Mouse (Mus musculus): Measurements from ENCODE around the gene Kdm5b. TPM values are rescaled to one million over a fixed set of nuclear protein-coding genes. Genes with fewer than 3 reads are reported as not detected.
"Not testable (repeated sequence)": the region's sequence is repeated elsewhere in the genome, so short reads cannot be mapped to it uniquely, and the experiment has no call there.

The Kdm5b gene
- polyA plus RNA-seq, 1 experiment from 2014 or later: 80.8 TPM

- no peaks in the 10 kb centered on the region for H3K9me3 ChIP-seq
- H3K9ac ChIP-seq: no peak overlapping the region
- H3K36me3 ChIP-seq: no peaks in the 10 kb centered on the region
- H3K4me3 ChIP-seq: no peak overlapping the region
- H3K27ac ChIP-seq: no peak overlapping the region
- peaks cover 13% of the 10 kb centered on the region for H3K4me1 ChIP-seq
- no peaks in the 10 kb centered on the region for H3K27me3 ChIP-seq
- WGBS: 63% methylated on average over 7 of the region's 7 CpGs
- H3K4me2 ChIP-seq: no peak overlapping the region
- no peak for ATAC-seq (ENCODE audit: insufficient number of reproducible peaks, low FRiP score, low TSS enrichment, low read depth)
Measured at GRCm38 (mm10) chr1:134521163-134521562, 38.8 kb upstream of the Kdm5b start.

GRCm38 (mm10) chr1:134522325-134522724 is 37.6 kb upstream of the Kdm5b start:
- Histone ChIP-seq H3K36me3 (no peaks in the 10 kb centered on the region), H3K4me1 (peaks cover 4% of the 10 kb centered on the region; the same call in 1 of the 2 replicates), H3K9ac (no peak overlapping the region), H3K9me3 (no peaks in the 10 kb centered on the region), H3K4me3 (no peak overlapping the region), H3K27ac (0 out of 2 replicates have a peak overlapping the region, but pooled peaks have one; percentile 22), H3K4me2 (no peak overlapping the region), H3K27me3 (no peaks in the 10 kb centered on the region)
- ATAC-seq (ENCODE audit: insufficient number of reproducible peaks, low FRiP score, low TSS enrichment, low read depth): no peak
- WGBS: 36% methylated on average over 2 of the region's 2 CpGs

DNA sequence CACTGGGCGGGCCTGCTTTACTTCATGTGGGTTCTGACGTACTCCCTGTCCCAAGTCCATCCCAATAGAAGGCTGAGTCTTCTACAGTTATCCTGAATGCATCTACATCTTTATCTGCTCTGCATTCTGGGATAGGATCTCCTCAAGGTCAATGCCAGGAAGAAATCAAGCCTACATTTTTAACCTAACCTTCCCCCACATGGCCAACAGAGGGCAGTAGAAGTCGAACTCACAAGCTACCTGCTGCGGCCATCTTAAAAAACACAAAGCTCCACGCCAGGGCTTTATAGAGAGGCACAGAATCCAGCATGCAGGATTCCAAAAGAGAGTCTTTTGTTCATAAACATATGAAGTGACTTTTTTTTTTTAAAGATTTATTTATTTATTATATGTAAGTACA is 35.5 kb upstream of the Kdm5b start:
- H3K4me2 ChIP-seq: no peak overlapping the region
- no peaks in the 10 kb centered on the region for H3K9me3 ChIP-seq
- WGBS: 61% methylated on average over 5 of the region's 5 CpGs
- H3K27ac ChIP-seq: no peak overlapping the region
- H3K36me3 ChIP-seq: no peaks in the 10 kb centered on the region
- no peak overlapping the region for H3K9ac ChIP-seq
- H3K27me3 ChIP-seq: no peaks in the 10 kb centered on the region
- H3K4me1 ChIP-seq: no peaks in the 10 kb centered on the region
- H3K4me3 ChIP-seq: no peak overlapping the region
- no peak for ATAC-seq (ENCODE audit: insufficient number of reproducible peaks, low FRiP score, low TSS enrichment, low read depth)

GRCm38 (mm10) chr1:134525015-134525414 is 35.0 kb upstream of the Kdm5b start:
- WGBS: 85% methylated on average over 1 of the region's 1 CpGs
- no peaks in the 10 kb centered on the region for H3K27me3 ChIP-seq
- no peaks in the 10 kb centered on the region for H3K4me1 ChIP-seq
- no peak overlapping the region for H3K4me3 ChIP-seq
- no peak overlapping the region for H3K4me2 ChIP-seq
- no peaks in the 10 kb centered on the region for H3K9me3 ChIP-seq
- H3K36me3 ChIP-seq: no peaks in the 10 kb centered on the region
- H3K9ac ChIP-seq: no peak overlapping the region
- no peak for ATAC-seq (ENCODE audit: insufficient number of reproducible peaks, low FRiP score, low TSS enrichment, low read depth)
- no peak overlapping the region for H3K27ac ChIP-seq

DNA sequence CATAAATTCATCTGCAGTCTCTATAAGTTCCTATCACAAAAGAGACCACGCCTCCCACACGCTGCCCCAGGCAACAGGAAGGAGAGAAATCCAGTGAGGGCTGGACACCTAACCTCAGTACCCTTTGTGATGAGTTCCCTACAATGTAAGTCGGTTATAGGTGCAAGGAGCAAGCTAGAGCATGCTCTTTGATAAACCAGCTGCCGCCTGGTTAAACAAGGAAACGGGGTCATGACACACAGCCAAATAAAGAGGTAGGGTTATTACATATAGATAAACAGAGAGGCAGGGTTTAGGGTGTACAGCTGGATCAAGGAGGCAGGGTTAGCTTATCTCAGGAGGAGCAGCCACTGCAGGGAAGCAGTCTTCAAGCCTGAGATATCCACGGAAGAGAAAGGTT is 33.2 kb upstream of the Kdm5b start:
- Histone ChIP-seq H3K27ac (no peak overlapping the region), H3K4me3 (no peak overlapping the region), H3K27me3 (no peaks in the 10 kb centered on the region), H3K4me1 (no peaks in the 10 kb centered on the region), H3K9me3 (no peaks in the 10 kb centered on the region), H3K9ac (no peak overlapping the region), H3K4me2 (no peak overlapping the region), H3K36me3 (no peaks in the 10 kb centered on the region)
- 70% methylated on average over 6 of the region's 6 CpGs for WGBS
- no peak for ATAC-seq (ENCODE audit: insufficient number of reproducible peaks, low FRiP score, low TSS enrichment, low read depth)

DNA sequence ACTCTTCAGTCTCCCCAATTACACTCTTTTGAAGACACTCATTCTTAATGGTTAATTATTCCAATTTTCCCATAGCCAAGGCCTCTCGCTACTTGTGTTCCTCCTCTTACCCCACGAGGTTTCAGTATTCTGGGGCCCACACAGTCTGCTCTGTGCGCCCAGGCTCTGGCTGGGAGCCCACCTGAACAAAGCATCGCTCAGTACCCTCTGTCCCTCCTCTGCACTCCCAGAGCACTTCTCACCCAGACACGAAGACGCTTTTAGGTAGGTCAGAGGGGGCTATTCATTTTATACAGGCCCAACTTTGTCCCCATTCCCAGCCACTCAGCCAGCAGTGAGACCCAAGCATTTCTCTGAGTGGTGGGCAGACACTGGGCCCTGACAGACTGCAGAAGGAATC is 29.4 kb upstream of the Kdm5b start:
- ATAC-seq (ENCODE audit: insufficient number of reproducible peaks, low FRiP score, low TSS enrichment, low read depth): no peak
- WGBS: 86% methylated on average over 6 of the region's 6 CpGs
- Histone ChIP-seq H3K36me3 (no peaks in the 10 kb centered on the region), H3K9me3 (no peaks in the 10 kb centered on the region), H3K4me3 (no peak overlapping the region), H3K4me2 (no peak overlapping the region), H3K4me1 (no peaks in the 10 kb centered on the region), H3K27ac (no peak overlapping the region), H3K9ac (no peak overlapping the region), H3K27me3 (no peaks in the 10 kb centered on the region)

DNA sequence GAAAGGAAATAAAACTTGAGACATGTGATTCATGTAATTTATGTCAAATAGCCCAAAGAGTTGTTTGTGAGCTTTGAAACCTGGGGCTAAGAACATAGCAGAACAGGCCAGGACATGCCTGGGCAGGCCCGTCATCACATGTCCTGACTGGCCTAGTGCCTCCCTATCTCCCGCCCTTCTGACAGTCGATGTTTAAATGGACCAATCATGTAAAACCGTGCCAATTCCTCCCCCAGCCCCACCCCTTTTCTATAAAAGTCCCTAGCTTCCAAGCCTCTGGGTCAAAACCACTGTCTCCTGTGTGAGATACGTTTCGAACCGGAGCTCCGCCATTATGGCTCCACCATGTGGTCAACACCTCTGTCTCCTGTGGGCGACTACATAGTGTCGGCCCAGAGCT is 26.3 kb upstream of the Kdm5b start:
- not testable (repeated sequence) for H3K27me3 ChIP-seq; H3K27ac ChIP-seq; H3K4me2 ChIP-seq; H3K9me3 ChIP-seq; H3K36me3 ChIP-seq; ATAC-seq (ENCODE audit: insufficient number of reproducible peaks, low FRiP score, low TSS enrichment, low read depth); H3K4me3 ChIP-seq; H3K4me1 ChIP-seq; H3K9ac ChIP-seq
- 86% methylated on average over 10 of the region's 10 CpGs for WGBS

DNA sequence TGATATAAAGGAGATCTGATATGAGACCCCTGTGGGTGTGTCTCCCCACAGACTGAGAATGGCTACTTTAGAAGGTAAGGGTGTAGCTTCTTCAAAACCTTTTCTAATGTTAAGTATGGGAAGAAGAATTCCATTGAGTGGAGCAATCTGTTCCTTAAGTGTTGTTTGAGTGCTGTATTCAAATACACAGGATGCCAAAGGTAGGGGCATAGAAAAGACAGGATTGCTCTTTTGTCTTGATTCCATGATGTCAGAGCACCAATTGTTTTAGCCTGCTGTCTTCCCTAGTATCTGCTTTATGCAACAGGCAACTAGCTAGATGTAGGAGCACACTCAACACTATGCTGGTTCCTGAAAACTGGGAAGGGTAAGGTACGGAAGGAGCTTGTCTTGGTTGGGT is 24.9 kb upstream of the Kdm5b start:
- Histone ChIP-seq H3K9ac (no peak overlapping the region), H3K4me1 (no peaks in the 10 kb centered on the region), H3K27ac (no peak overlapping the region), H3K9me3 (no peaks in the 10 kb centered on the region), H3K4me3 (no peak overlapping the region), H3K27me3 (no peaks in the 10 kb centered on the region), H3K36me3 (no peaks in the 10 kb centered on the region), H3K4me2 (no peak overlapping the region)
- 97% methylated on average over 1 of the region's 1 CpGs for WGBS
- ATAC-seq (ENCODE audit: insufficient number of reproducible peaks, low FRiP score, low TSS enrichment, low read depth): no peak

DNA sequence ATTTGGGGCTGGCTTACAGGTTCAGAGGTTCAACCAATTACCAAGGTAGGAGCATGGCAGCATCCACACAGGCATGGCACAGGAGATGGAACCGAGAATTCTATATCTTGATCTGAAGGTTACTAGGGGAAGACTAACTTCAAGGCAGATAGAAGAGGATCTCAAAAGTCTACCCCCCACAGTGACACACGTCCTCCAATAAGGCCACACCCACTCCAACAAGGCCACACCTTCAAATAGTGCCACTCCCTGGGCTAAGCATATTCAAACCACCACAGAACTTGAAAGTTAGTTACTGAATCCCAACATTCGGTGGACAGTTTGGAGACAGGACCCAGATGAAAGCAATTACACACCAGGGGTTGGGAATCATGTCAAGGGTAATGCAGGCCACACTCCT is 24.5 kb upstream of the Kdm5b start:
- H3K4me3 ChIP-seq: no peak overlapping the region
- H3K9me3 ChIP-seq: no peaks in the 10 kb centered on the region
- no peaks in the 10 kb centered on the region for H3K27me3 ChIP-seq
- H3K36me3 ChIP-seq: no peaks in the 10 kb centered on the region
- H3K4me1 ChIP-seq: no peaks in the 10 kb centered on the region
- H3K27ac ChIP-seq: no peak overlapping the region
- WGBS: 69% methylated on average over 3 of the region's 3 CpGs
- H3K9ac ChIP-seq: no peak overlapping the region
- no peak for ATAC-seq (ENCODE audit: insufficient number of reproducible peaks, low FRiP score, low TSS enrichment, low read depth)
- no peak overlapping the region for H3K4me2 ChIP-seq

- no peak overlapping the region for H3K9ac ChIP-seq
- ATAC-seq (ENCODE audit: insufficient number of reproducible peaks, low FRiP score, low TSS enrichment, low read depth): no peak
- H3K4me3 ChIP-seq: no peak overlapping the region
- H3K4me2 ChIP-seq: no peak overlapping the region
- no peaks in the 10 kb centered on the region for H3K27me3 ChIP-seq
- WGBS: 68% methylated on average over 10 of the region's 10 CpGs
- H3K36me3 ChIP-seq: no peaks in the 10 kb centered on the region
- H3K9me3 ChIP-seq: 0 out of 2 replicates have a peak, but pooled peaks cover 4% of the 10 kb centered on the region
- H3K4me1 ChIP-seq: no peaks in the 10 kb centered on the region
- H3K27ac ChIP-seq: no peak overlapping the region
Measured at GRCm38 (mm10) chr1:134540610-134541009, 19.4 kb upstream of the Kdm5b start.

DNA sequence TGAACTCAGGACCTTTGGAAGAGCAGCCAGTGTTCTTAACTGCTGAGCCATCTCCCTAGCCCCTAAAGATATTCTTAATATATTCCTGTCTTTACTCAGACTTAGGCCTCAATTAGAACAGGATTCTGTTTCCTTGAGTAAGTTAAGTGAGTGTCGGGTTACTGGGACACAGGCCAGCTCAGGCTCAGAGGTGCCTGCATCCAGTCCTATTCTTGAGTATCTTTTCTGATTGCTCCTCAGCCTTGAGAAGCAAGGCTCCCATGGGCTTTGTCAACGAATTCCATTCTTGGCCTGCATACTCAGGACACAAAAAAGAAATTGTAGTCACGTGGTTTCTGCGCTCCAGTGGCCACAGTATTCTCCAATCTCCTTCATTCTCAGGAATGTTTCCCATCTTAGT is 11.7 kb upstream of the Kdm5b start:
- no peak for ATAC-seq (ENCODE audit: insufficient number of reproducible peaks, low FRiP score, low TSS enrichment, low read depth)
- H3K4me1 ChIP-seq: no peaks in the 10 kb centered on the region
- H3K4me3 ChIP-seq: no peak overlapping the region
- H3K27ac ChIP-seq: no peak overlapping the region
- no peaks in the 10 kb centered on the region for H3K36me3 ChIP-seq
- H3K27me3 ChIP-seq: no peaks in the 10 kb centered on the region
- 0 out of 2 replicates have a peak, but pooled peaks cover 4% of the 10 kb centered on the region for H3K9me3 ChIP-seq
- WGBS: 51% methylated on average over 4 of the region's 4 CpGs
- H3K9ac ChIP-seq: no peak overlapping the region
- no peak overlapping the region for H3K4me2 ChIP-seq

DNA sequence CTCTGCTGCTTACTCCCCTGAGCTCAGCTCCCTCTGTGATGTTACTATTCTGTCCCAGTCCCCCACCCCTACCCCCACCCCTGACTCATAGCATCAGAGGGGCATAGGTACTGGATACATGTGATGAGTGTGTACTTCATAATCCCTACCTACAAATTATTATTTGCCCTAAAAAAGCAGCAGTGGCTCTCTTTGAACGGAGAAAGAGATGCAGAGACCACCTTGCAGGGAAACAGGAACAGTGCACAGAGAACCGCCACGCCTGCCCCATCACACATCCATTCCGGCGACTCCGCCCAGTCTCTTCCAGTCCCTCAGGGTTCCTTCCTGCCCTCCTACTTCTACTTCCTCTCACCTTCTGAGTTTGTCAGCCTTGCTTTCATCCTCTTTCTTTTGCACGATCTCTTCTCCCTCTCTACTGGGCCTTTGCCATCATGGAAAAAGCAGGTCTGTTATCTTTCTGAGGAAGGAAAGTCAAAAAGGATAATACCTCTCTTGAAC is 10.3 kb upstream of the Kdm5b start, which contains the start of gene Mgat4e:
Gene Mgat4e, minus strand, starts transcription at position 51 of the 501 bp plus-strand sequence.
- WGBS: 46% methylated on average over 7 of the region's 7 CpGs
- Histone ChIP-seq H3K9me3 (0 out of 2 replicates have a peak, but pooled peaks cover 4% of the 10 kb centered on the region), H3K4me3 (no peak within 1 kb of the TSS), H3K36me3 (no peaks in the 10 kb centered on the region), H3K9ac (no peak within 1 kb of the TSS), H3K27me3 (no peaks in the 10 kb centered on the region), H3K27ac (no peak within 1 kb of the TSS), H3K4me2 (no peak within 1 kb of the TSS), H3K4me1 (no peaks in the 10 kb centered on the region)
- no peak for ATAC-seq (ENCODE audit: insufficient number of reproducible peaks, low FRiP score, low TSS enrichment, low read depth)

DNA sequence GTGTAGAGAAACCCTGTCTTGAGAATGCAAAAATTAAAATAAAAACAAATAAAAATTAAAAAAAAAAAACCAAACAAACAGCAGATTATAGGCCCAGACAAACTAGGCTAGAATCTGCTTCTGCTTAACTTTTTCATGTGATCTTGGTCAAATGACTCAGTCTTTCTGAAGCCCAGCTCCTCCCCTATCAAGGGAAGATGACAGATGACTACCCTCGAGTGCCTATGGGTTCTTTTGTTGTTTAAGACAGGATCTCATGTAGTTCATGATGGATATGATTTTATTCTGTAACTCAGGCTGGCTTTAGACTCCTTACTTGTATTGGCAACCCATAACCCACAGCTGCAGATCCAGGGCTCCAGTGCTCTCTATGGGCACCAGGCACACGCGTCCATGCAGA is 8.1 kb upstream of the Kdm5b start:
- Histone ChIP-seq H3K9ac (no peak overlapping the region), H3K4me2 (no peak overlapping the region), H3K36me3 (no peaks in the 10 kb centered on the region), H3K4me3 (no peak overlapping the region), H3K4me1 (peaks cover 12% of the 10 kb centered on the region), H3K9me3 (no peaks in the 10 kb centered on the region), H3K27ac (no peak overlapping the region), H3K27me3 (no peaks in the 10 kb centered on the region)
- no peak for ATAC-seq (ENCODE audit: insufficient number of reproducible peaks, low FRiP score, low TSS enrichment, low read depth)
- 77% methylated on average over 3 of the region's 3 CpGs for WGBS
